Mouse (Mus musculus): ENCODE results near the gene Zfp503.

Gene Zfp503

GRCm38 (mm10) chr14:21968978-21969377 is 20.4 kb downstream of the Zfp503 start:
- DNase-seq (ENCODE audit: low read depth, low spot score): no peak

DNA sequence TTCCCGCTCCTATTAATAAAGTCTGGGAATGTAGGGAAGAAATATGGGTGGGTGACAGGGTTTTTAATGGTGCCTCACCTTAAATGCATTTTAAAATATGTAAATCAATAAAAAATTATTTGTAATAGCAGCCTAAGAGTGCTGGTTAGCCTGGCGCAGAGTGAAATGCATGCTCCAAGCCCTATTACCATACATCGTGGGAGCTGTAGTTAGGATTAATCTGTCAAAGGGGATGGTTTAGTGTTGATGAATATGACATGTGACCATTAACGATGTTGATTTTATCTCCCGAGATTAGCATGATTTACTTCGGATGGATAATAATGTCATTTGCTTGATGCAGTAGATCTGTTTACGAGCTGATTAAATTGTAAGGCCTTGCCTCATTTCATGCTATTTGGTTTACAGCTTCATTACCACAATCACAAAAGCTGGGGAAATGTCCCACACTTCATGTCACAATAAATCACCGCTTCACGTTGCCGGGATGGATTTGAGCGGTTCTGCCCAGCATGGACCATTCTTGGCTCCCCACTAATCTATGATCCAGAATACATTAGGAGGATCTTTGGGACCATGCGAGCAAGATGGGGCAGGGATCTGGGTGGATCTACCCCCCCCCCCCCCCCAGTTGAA is 21.9 kb downstream of the Zfp503 start:
- no peak for DNase-seq (ENCODE audit: low read depth, low spot score)

DNA sequence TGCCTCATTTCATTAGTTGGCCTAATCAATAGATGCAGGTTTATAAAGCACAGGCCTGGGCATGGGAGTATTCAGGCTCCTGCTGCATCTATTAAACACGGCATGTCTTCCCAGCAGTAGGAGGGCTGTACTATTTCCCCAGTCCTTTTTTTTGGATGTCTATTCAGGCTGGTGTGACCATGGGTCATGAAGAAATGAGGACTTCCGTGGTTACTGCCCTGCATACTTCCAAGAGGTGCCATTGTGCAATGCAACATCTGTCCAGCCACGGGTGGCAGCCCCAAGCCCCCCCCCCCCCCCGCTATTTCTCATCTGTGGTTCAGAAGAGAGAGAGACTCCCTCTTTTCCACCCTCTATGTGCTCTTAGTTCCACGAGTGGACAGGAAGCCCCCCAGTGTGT is 23.1 kb downstream of the Zfp503 start:
- no peak for DNase-seq (ENCODE audit: low read depth, low spot score)

DNA sequence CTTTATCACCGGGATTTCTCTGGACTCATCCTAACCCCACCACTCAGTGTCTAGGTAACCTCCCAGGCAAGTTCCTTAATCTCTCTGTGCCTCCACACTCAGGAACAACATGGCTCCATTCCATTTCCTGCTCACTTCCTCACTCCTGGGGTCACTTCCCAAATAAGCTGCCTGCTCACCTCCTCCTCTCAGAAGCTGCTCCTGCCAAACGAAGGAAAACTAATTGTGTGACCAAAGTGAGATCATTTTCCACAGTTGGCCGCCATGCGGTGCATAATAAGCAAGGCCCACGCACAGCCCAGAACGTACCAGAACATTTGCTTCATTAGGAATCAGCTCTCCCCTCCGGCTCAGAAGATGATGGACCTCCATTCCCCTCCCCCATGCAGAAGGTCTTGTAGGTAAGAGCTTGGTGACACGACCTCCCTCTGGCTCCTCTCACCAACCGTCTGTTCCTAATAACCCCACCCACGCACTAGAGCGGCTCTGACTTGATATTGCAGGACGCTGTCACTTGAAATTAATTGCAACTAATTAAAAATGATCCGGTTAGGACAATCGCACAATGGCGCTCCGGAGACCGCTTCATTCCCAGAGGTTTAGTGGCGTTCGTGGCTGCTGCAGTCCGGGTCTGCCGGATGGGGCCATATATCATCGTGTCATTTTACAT is 26.9 kb downstream of the Zfp503 start:
- DNase-seq (ENCODE audit: low read depth, low spot score): no peak

GRCm38 (mm10) chr14:21959243-21959642 is 30.2 kb downstream of the Zfp503 start:
- DNase-seq (ENCODE audit: low read depth, low spot score): no peak

- DNase-seq (ENCODE audit: low read depth, low spot score): no peak
Observed at GRCm38 (mm10) chr14:21958643-21959042, 30.8 kb downstream of the Zfp503 start.

GRCm38 (mm10) chr14:21952541-21952940 is 36.9 kb downstream of the Zfp503 start:
- DNase-seq (ENCODE audit: low read depth, low spot score): no peak

DNA sequence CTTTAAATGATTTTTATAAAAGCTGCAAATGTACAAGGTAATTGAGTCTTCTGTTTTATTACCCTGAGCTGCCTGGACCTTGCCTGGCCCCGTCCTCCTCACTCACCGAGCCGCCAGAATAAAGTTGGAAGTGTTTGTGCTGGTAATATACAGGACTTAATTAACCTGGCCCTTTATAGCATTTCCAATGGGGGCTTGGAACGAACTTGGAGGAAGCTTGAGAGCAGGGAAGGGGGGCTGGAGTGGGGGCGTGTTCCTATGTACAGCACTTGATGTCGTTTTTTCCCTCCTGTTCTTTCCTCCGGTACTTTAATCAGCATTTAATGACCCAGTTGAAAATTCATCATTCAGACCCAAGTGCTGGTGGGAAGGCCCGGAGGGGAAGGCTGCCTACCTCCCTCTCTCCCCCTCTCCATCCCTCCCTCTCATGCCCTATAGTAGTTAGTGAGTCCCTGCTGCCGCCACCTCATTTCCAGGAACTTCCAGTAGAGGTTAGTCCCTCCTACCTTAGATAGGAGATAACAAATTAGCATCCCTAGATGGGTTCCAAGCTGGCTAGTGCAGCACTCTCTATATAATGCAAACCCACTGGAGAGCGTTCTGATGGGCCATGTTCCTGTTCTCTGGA is 37.4 kb downstream of the Zfp503 start:
- DNase-seq (ENCODE audit: low read depth, low spot score): no peak

GRCm38 (mm10) chr14:21944946-21945345 is 44.5 kb downstream of the Zfp503 start:
- DNase-seq (ENCODE audit: low read depth, low spot score): no peak

DNA sequence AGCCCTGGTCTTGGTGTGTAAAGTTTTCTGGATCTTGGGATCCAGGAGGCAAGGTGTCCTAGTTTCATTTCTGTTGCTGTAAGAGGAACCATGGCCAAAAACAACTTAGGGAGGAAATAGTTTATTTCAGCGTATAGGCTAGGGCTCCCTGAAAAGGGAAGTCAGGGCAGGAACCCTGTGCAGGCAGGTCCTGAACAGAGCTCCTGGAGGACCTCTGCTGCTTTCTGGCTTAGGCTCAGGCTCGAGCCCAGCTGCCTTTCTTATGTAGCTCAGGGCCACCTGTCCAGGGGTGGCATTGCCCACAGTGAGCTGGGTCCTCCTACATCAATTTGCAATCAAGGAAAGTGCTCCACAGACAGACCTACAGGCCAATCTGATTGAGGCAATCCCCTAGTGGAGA is 47.8 kb downstream of the Zfp503 start:
- DNase-seq (ENCODE audit: low read depth, low spot score): no peak

DNA sequence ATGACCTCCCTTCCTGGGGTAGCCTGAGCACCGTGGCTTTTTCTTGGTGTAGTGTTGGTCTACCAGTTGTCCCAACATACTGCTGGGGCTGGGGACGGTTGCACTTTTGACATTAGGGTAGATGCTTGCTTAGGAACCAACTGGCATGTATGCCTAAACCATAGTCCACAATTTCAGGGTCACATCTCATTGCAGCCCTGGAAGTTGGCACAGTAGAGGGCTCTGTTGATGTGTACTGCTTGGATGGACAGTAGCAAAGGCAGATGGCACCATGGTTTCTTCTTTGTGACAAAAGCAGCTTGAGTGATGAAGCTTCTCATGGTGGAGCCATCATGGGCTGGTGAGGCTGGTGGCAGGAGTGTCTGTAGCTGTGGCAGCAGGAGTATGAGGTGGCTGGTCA is 52.3 kb downstream of the Zfp503 start:
- DNase-seq (ENCODE audit: low read depth, low spot score): no peak

GRCm38 (mm10) chr14:21936102-21936630 is 53.2 kb downstream of the Zfp503 start:
- no peak for DNase-seq (ENCODE audit: low read depth, low spot score)
